10 mouse cellular contexts compared by ENCODE assay signal in genomic region chr1:130784054-130784453, GRCm38 (mm10). TPM values are rescaled to one million over a fixed set of nuclear protein-coding genes. Genes with fewer than 3 reads are reported as not detected.
DNase-seq lines count a peak whose midpoint lies in the region; ATAC-seq and TF ChIP-seq lines count a peak whose summit lies in the region.
"Had no signal": no experiment of that assay in that cellular context is flagged by ENCODE, and none has a peak within 500 bp of the region (broad histone marks: within the 10 kb centered on the region; RNA-seq: fewer than 3 reads in every experiment).

No protein-coding gene starts in this region.

- H3K9ac ChIP-seq in forebrain, postnatal 0 days, result no peak overlapping the region
- no peak overlapping the region for H3K9ac ChIP-seq in forebrain, embryonic 12.5 days
- no peak overlapping the region for H3K9ac ChIP-seq in midbrain, postnatal 0 days (replicated peaks; ENCODE audit: low read length, poor library complexity, severe bottlenecking)
- H3K9ac ChIP-seq in midbrain, embryonic 15.5 days, result no peak overlapping the region
- no peak overlapping the region for H3K9ac ChIP-seq in liver, postnatal 0 days (replicated peaks)
- H3K9ac ChIP-seq: hindbrain, embryonic 15.5 days had no signal

- no peak for TF ChIP-seq EP300 in liver, postnatal 0 days (IDR thresholded peaks at IDR 0.05; ENCODE audit: low read depth)

- H3K4me3 ChIP-seq in forebrain, postnatal 0 days (ENCODE audit: low read depth, low read length), result no peak overlapping the region
- no peak overlapping the region for H3K4me3 ChIP-seq in forebrain, embryonic 12.5 days (replicated peaks)
- H3K4me3 ChIP-seq in midbrain, postnatal 0 days (ENCODE audit: low read depth, low read length), result no peak overlapping the region
- no peak overlapping the region for H3K4me3 ChIP-seq in midbrain, embryonic 15.5 days
- H3K4me3 ChIP-seq in liver, postnatal 0 days (ENCODE audit: low read depth, low read length), result no peak overlapping the region
- H3K4me3 ChIP-seq: hindbrain, embryonic 15.5 days had no signal

- no peaks in the 10 kb centered on the region for H3K4me1 ChIP-seq in forebrain, postnatal 0 days (ENCODE audit: insufficient read depth)
- no peaks in the 10 kb centered on the region for H3K4me1 ChIP-seq in forebrain, embryonic 12.5 days
- H3K4me1 ChIP-seq in midbrain, postnatal 0 days (ENCODE audit: insufficient read depth, low read length), result no peaks in the 10 kb centered on the region
- H3K4me1 ChIP-seq in midbrain, embryonic 15.5 days, result no peaks in the 10 kb centered on the region
- no peaks in the 10 kb centered on the region for H3K4me1 ChIP-seq in liver, postnatal 0 days (ENCODE audit: insufficient read depth)
- H3K4me1 ChIP-seq: hindbrain, embryonic 15.5 days had no signal

- H3K27me3 ChIP-seq in forebrain, postnatal 0 days (ENCODE audit: insufficient read depth, low read length), result no peaks in the 10 kb centered on the region
- no peaks in the 10 kb centered on the region for H3K27me3 ChIP-seq in forebrain, embryonic 12.5 days
- H3K27me3 ChIP-seq in midbrain, postnatal 0 days (ENCODE audit: insufficient read depth, low read length), result no peaks in the 10 kb centered on the region
- H3K27me3 ChIP-seq in midbrain, embryonic 15.5 days (replicated peaks), result 0 out of 2 replicates have a peak, but pooled peaks cover 3% of the 10 kb centered on the region
- H3K27me3 ChIP-seq in liver, postnatal 0 days (ENCODE audit: insufficient read depth, low read length), result no peaks in the 10 kb centered on the region
- H3K27me3 ChIP-seq: hindbrain, embryonic 15.5 days had no signal

- H3K9me3 ChIP-seq in forebrain, postnatal 0 days (ENCODE audit: low read length), result no peaks in the 10 kb centered on the region
- no peaks in the 10 kb centered on the region for H3K9me3 ChIP-seq in forebrain, embryonic 12.5 days
- H3K9me3 ChIP-seq in midbrain, postnatal 0 days (ENCODE audit: low read length), result no peaks in the 10 kb centered on the region
- no peaks in the 10 kb centered on the region for H3K9me3 ChIP-seq in midbrain, embryonic 15.5 days
- H3K9me3 ChIP-seq in liver, postnatal 0 days (ENCODE audit: low read length), result no peaks in the 10 kb centered on the region
- H3K9me3 ChIP-seq: hindbrain, embryonic 15.5 days had no signal

- no peak overlapping the region for H3K27ac ChIP-seq in forebrain, postnatal 0 days (ENCODE audit: low read depth, low read length)
- H3K27ac ChIP-seq in forebrain, embryonic 12.5 days, result no peak overlapping the region
- H3K27ac ChIP-seq in midbrain, postnatal 0 days (ENCODE audit: low read depth, low read length), result no peak overlapping the region
- no peak overlapping the region for H3K27ac ChIP-seq in midbrain, embryonic 15.5 days
- H3K27ac ChIP-seq in liver, postnatal 0 days (ENCODE audit: low read depth), result no peak overlapping the region
- H3K27ac ChIP-seq: hindbrain, embryonic 15.5 days had no signal

- no peak overlapping the region for H3K4me2 ChIP-seq in forebrain, postnatal 0 days (ENCODE audit: low read depth)
- no peak overlapping the region for H3K4me2 ChIP-seq in forebrain, embryonic 12.5 days
- H3K4me2 ChIP-seq in midbrain, postnatal 0 days (ENCODE audit: low read depth, low read length, poor library complexity, severe bottlenecking), result no peak overlapping the region
- H3K4me2 ChIP-seq in midbrain, embryonic 15.5 days, result no peak overlapping the region
- H3K4me2 ChIP-seq in liver, postnatal 0 days (ENCODE audit: low read depth, low read length), result no peak overlapping the region
- H3K4me2 ChIP-seq: hindbrain, embryonic 15.5 days had no signal

- TF ChIP-seq CTCF in forebrain, postnatal 0 days (IDR thresholded peaks at IDR 0.05; ENCODE audit: low read depth), result peak; percentile 66
- peak; percentile 70 for TF ChIP-seq CTCF in midbrain, postnatal 0 days (IDR thresholded peaks at IDR 0.05)
- peak; percentile 72 for TF ChIP-seq CTCF in liver, postnatal 0 days (IDR thresholded peaks at IDR 0.05; ENCODE audit: low read depth)

- DNase-seq in forebrain, postnatal 0 days, result peak; percentile 61
- DNase-seq in midbrain, postnatal 0 days (ENCODE audit: low spot score), result peak; percentile 21
- DNase-seq in cerebellum, postnatal 14 days, result peak; percentile 32 to 38
- DNase-seq in liver, postnatal 0 days, result no peak
- DNase-seq in urinary bladder, postnatal 4 days (ENCODE audit: low spot score in 2 of 2), result no peak

- 23% methylated on average over 4 of the region's 4 CpGs for WGBS in forebrain, postnatal 0 days
- 36% methylated on average over 4 of the region's 4 CpGs for WGBS in forebrain, embryonic 12.5 days
- WGBS in midbrain, postnatal 0 days, result 29% methylated on average over 4 of the region's 4 CpGs
- WGBS in midbrain, embryonic 15.5 days, result 32% methylated on average over 4 of the region's 4 CpGs
- 22% methylated on average over 4 of the region's 4 CpGs for WGBS in liver, postnatal 0 days (ENCODE audit: insufficient replicate concordance)

- 0 out of 2 replicates have a peak, but pooled peaks have one; percentile 32 for ATAC-seq in forebrain, postnatal 0 days
- no peak for ATAC-seq in forebrain, embryonic 12.5 days (ENCODE audit: low FRiP score)
- ATAC-seq in midbrain, postnatal 0 days (ENCODE audit: low FRiP score), result no peak
- no peak for ATAC-seq in midbrain, embryonic 15.5 days (replicated peaks)
- no peak for ATAC-seq in liver, postnatal 0 days
- no peak for ATAC-seq in monocyte, adult 5-6 weeks (replicated peaks; ENCODE audit: insufficient number of reproducible peaks, low FRiP score, low TSS enrichment, poor library complexity, severe bottlenecking)

- H3K36me3 ChIP-seq in forebrain, postnatal 0 days (ENCODE audit: insufficient read depth), result no peaks in the 10 kb centered on the region
- H3K36me3 ChIP-seq in forebrain, embryonic 12.5 days (replicated peaks), result no peaks in the 10 kb centered on the region
- no peaks in the 10 kb centered on the region for H3K36me3 ChIP-seq in midbrain, postnatal 0 days (ENCODE audit: insufficient read depth, low read length)
- no peaks in the 10 kb centered on the region for H3K36me3 ChIP-seq in midbrain, embryonic 15.5 days (replicated peaks)
- H3K36me3 ChIP-seq in liver, postnatal 0 days (replicated peaks; ENCODE audit: insufficient read depth, low read length), result no peaks in the 10 kb centered on the region
- H3K36me3 ChIP-seq: hindbrain, embryonic 15.5 days had no signal

RNA-seq across cellular contexts. Expression of gene Fcamr, which starts 16.6 kb away (rescaled TPM):
- 0.19 TPM in 1 of 2 replicates, not detected in the other for total RNA-seq in forebrain, postnatal 0 days (2014; rRNA removed)
- not detected in 2 replicates for polyA plus RNA-seq in forebrain, postnatal 0 days (2015; fragmentation: Nextera tagmentation; extraction: Ambion mirVana)
- polyA plus RNA-seq in forebrain, embryonic 12.5 days (2016; fragmentation: Nextera tagmentation; extraction: Ambion mirVana), result not detected in 2 replicates
- not detected in 2 replicates for total RNA-seq in midbrain, postnatal 0 days (2014; rRNA removed)
- polyA plus RNA-seq in midbrain, postnatal 0 days (2015; fragmentation: Nextera tagmentation; extraction: Ambion mirVana), result not detected in 2 replicates
- polyA plus RNA-seq in midbrain, embryonic 15.5 days (2015; fragmentation: Nextera tagmentation; extraction: Ambion mirVana), result not detected in 2 replicates
- not detected in 2 replicates for polyA plus RNA-seq in liver, postnatal 0 days (2015; fragmentation: Nextera tagmentation; extraction: Ambion mirVana)
- not detected in 3 replicates for total RNA-seq in monocyte, adult 5-6 weeks (2017)
- polyA plus RNA-seq: hindbrain, embryonic 15.5 days; neural tube, embryonic 11.5 days had no signal

RNA-seq across cellular contexts. Expression of gene Pigr, which starts 42.4 kb away (rescaled TPM):
- 0.08 TPM in 1 of 2 replicates, not detected in the other for total RNA-seq in forebrain, postnatal 0 days (2014; rRNA removed)
- polyA plus RNA-seq in forebrain, postnatal 0 days (2015; fragmentation: Nextera tagmentation; extraction: Ambion mirVana), result not detected in 2 replicates
- polyA plus RNA-seq in forebrain, embryonic 12.5 days (2016; fragmentation: Nextera tagmentation; extraction: Ambion mirVana), result not detected in 2 replicates
- not detected in 2 replicates for total RNA-seq in midbrain, postnatal 0 days (2014; rRNA removed)
- not detected in 2 replicates for polyA plus RNA-seq in midbrain, postnatal 0 days (2015; fragmentation: Nextera tagmentation; extraction: Ambion mirVana)
- not detected in 2 replicates for polyA plus RNA-seq in midbrain, embryonic 15.5 days (2015; fragmentation: Nextera tagmentation; extraction: Ambion mirVana)
- 1.2 TPM in 2 replicates for polyA plus RNA-seq in liver, postnatal 0 days (2015; fragmentation: Nextera tagmentation; extraction: Ambion mirVana)
- 0.19 TPM in 1 of 3 replicates, not detected in the others for total RNA-seq in monocyte, adult 5-6 weeks (2017)
- polyA plus RNA-seq: hindbrain, embryonic 15.5 days; neural tube, embryonic 11.5 days had no signal

RNA-seq across cellular contexts. Expression of gene AA986860, which starts 52.3 kb away (rescaled TPM):
- total RNA-seq in forebrain, postnatal 0 days (2014; rRNA removed), result 0.33 and 0.69 TPM in 2 replicates
- 0.29 and 0.48 TPM in 2 replicates for polyA plus RNA-seq in forebrain, postnatal 0 days (2015; fragmentation: Nextera tagmentation; extraction: Ambion mirVana)
- 0.33 and 0.45 TPM in 2 replicates for polyA plus RNA-seq in forebrain, embryonic 12.5 days (2016; fragmentation: Nextera tagmentation; extraction: Ambion mirVana)
- 0.71 and 0.99 TPM in 2 replicates for total RNA-seq in midbrain, postnatal 0 days (2014; rRNA removed)
- polyA plus RNA-seq in midbrain, postnatal 0 days (2015; fragmentation: Nextera tagmentation; extraction: Ambion mirVana), result 0.42 TPM in 2 replicates
- 0.26 and 0.56 TPM in 2 replicates for polyA plus RNA-seq in midbrain, embryonic 15.5 days (2015; fragmentation: Nextera tagmentation; extraction: Ambion mirVana)
- 1.1 and 1.4 TPM in 2 replicates for polyA plus RNA-seq in liver, postnatal 0 days (2015; fragmentation: Nextera tagmentation; extraction: Ambion mirVana)
- 0.57 to 0.58 TPM in 2 of 3 replicates, not detected in the other for total RNA-seq in monocyte, adult 5-6 weeks (2017)

RNA-seq across cellular contexts. Expression of gene Pfkfb2, which starts 55.0 kb away (rescaled TPM):
- 39.5 and 42.0 TPM in 2 replicates for total RNA-seq in forebrain, postnatal 0 days (2014; rRNA removed)
- 14.6 and 20.2 TPM in 2 replicates for polyA plus RNA-seq in forebrain, postnatal 0 days (2015; fragmentation: Nextera tagmentation; extraction: Ambion mirVana)
- 14.0 and 14.3 TPM in 2 replicates for polyA plus RNA-seq in forebrain, embryonic 12.5 days (2016; fragmentation: Nextera tagmentation; extraction: Ambion mirVana)
- 26.6 and 41.0 TPM in 2 replicates for total RNA-seq in midbrain, postnatal 0 days (2014; rRNA removed)
- 16.9 and 17.2 TPM in 2 replicates for polyA plus RNA-seq in midbrain, postnatal 0 days (2015; fragmentation: Nextera tagmentation; extraction: Ambion mirVana)
- polyA plus RNA-seq in midbrain, embryonic 15.5 days (2015; fragmentation: Nextera tagmentation; extraction: Ambion mirVana), result 22.2 and 25.5 TPM in 2 replicates
- 2.0 and 2.6 TPM in 2 replicates for polyA plus RNA-seq in liver, postnatal 0 days (2015; fragmentation: Nextera tagmentation; extraction: Ambion mirVana)
- total RNA-seq in monocyte, adult 5-6 weeks (2017), result 10.6 to 18.1 TPM (median 13.7 TPM) in 3 replicates

Comparison
In these comparisons a context has a peak if more than half of its experiments do, and no peak if none do; other contexts are left out.
1. DNase-seq: peak in forebrain, postnatal 0 days (single experiment), midbrain, postnatal 0 days (single experiment) and cerebellum, postnatal 14 days (2 of 2); none in liver, postnatal 0 days (single experiment) and urinary bladder, postnatal 4 days (0 of 2).
2. Peak in every context shown above with its lines, with median percentiles within 50 percentile points of each other: CTCF ChIP-seq.